Mouse (Mus musculus): ENCODE results near the gene Nfil3. TPM values are rescaled to one million over a fixed set of nuclear protein-coding genes. Genes with fewer than 3 reads are reported as not detected.
A peak's percentile ranks its signal among the peaks of the same experiment; 100 is the strongest.

Gene Nfil3
- polyA plus RNA-seq, 1 experiment from 2014 or later = 35.3 TPM

- Histone ChIP-seq H3K4me1 (ENCODE audit: control insufficient read depth, insufficient read depth, low read length) (peaks cover 18% of the 10 kb centered on the region), H3K27ac (ENCODE audit: low read depth, low read length) (0 out of 2 replicates have a peak overlapping the region, but pooled peaks have one; percentile 11), H3K9ac (ENCODE audit: low read depth, low read length) (no peak overlapping the region), H3K27me3 (ENCODE audit: control insufficient read depth, insufficient read depth, low read length) (peaks cover 2% of the 10 kb centered on the region; the same call in 1 of the 2 replicates), H3K4me2 (no peak overlapping the region), H3K9me3 (replicated peaks; ENCODE audit: control insufficient read depth, low read length) (no peaks in the 10 kb centered on the region), H3K4me3 (ENCODE audit: low read depth, low read length) (no peak overlapping the region), H3K36me3 (ENCODE audit: control insufficient read depth, insufficient read depth, low read length) (no peaks in the 10 kb centered on the region)
- 11% methylated on average over 7 of the region's 7 CpGs for WGBS (ENCODE audit: insufficient replicate concordance)
- ATAC-seq (replicated peaks; ENCODE audit: insufficient number of reproducible peaks, low FRiP score, low TSS enrichment) = peak; percentile 35; the same call in 1 of the 2 replicates
Measured at GRCm38 (mm10) chr13:53008489-53009184, 27.8 kb upstream of the Nfil3 start.

- Histone ChIP-seq H3K4me2 (no peak overlapping the region), H3K9me3 (replicated peaks; ENCODE audit: control insufficient read depth, low read length) (no peaks in the 10 kb centered on the region), H3K4me3 (ENCODE audit: low read depth, low read length) (no peak overlapping the region), H3K36me3 (ENCODE audit: control insufficient read depth, insufficient read depth, low read length) (no peaks in the 10 kb centered on the region), H3K27ac (ENCODE audit: low read depth, low read length) (no peak overlapping the region), H3K9ac (ENCODE audit: low read depth, low read length) (no peak overlapping the region), H3K4me1 (ENCODE audit: control insufficient read depth, insufficient read depth, low read length) (peaks cover 18% of the 10 kb centered on the region), H3K27me3 (ENCODE audit: control insufficient read depth, insufficient read depth, low read length) (peaks cover 1% of the 10 kb centered on the region; the same call in 1 of the 2 replicates)
- ATAC-seq (replicated peaks; ENCODE audit: insufficient number of reproducible peaks, low FRiP score, low TSS enrichment) = no peak
- 56% methylated on average over 3 of the region's 3 CpGs for WGBS (ENCODE audit: insufficient replicate concordance)
Measured at GRCm38 (mm10) chr13:53007781-53008180, 26.9 kb upstream of the Nfil3 start.

- WGBS (ENCODE audit: insufficient replicate concordance) = 57% methylated on average over 3 of the region's 3 CpGs
- no peak for ATAC-seq (replicated peaks; ENCODE audit: insufficient number of reproducible peaks, low FRiP score, low TSS enrichment)
- Histone ChIP-seq H3K4me3 (ENCODE audit: low read depth, low read length) (no peak overlapping the region), H3K36me3 (ENCODE audit: control insufficient read depth, insufficient read depth, low read length) (no peaks in the 10 kb centered on the region), H3K27ac (ENCODE audit: low read depth, low read length) (no peak overlapping the region), H3K4me2 (no peak overlapping the region), H3K9ac (ENCODE audit: low read depth, low read length) (no peak overlapping the region), H3K27me3 (ENCODE audit: control insufficient read depth, insufficient read depth, low read length) (no peaks in the 10 kb centered on the region), H3K4me1 (ENCODE audit: control insufficient read depth, insufficient read depth, low read length) (0 out of 2 replicates have a peak, but pooled peaks cover under 1% of the 10 kb centered on the region), H3K9me3 (replicated peaks; ENCODE audit: control insufficient read depth, low read length) (no peaks in the 10 kb centered on the region)
Measured at GRCm38 (mm10) chr13:53003286-53003685, 22.4 kb upstream of the Nfil3 start.

GRCm38 (mm10) chr13:53001511-53001935, 20.6 kb upstream of the Nfil3 start:
- H3K36me3 ChIP-seq (ENCODE audit: control insufficient read depth, insufficient read depth, low read length) = no peaks in the 10 kb centered on the region
- no peaks in the 10 kb centered on the region for H3K4me1 ChIP-seq (ENCODE audit: control insufficient read depth, insufficient read depth, low read length)
- H3K9me3 ChIP-seq (replicated peaks; ENCODE audit: control insufficient read depth, low read length) = no peaks in the 10 kb centered on the region
- 74% methylated on average over 2 of the region's 2 CpGs for WGBS (ENCODE audit: insufficient replicate concordance)
- no peak overlapping the region for H3K27ac ChIP-seq (ENCODE audit: low read depth, low read length)
- H3K9ac ChIP-seq (ENCODE audit: low read depth, low read length) = no peak overlapping the region
- no peaks in the 10 kb centered on the region for H3K27me3 ChIP-seq (ENCODE audit: control insufficient read depth, insufficient read depth, low read length)
- H3K4me2 ChIP-seq = no peak overlapping the region
- ATAC-seq (replicated peaks; ENCODE audit: insufficient number of reproducible peaks, low FRiP score, low TSS enrichment) = no peak
- no peak overlapping the region for H3K4me3 ChIP-seq (ENCODE audit: low read depth, low read length)

- Histone ChIP-seq H3K4me3 (ENCODE audit: low read depth, low read length) (no peak overlapping the region), H3K36me3 (ENCODE audit: control insufficient read depth, insufficient read depth, low read length) (no peaks in the 10 kb centered on the region), H3K4me1 (ENCODE audit: control insufficient read depth, insufficient read depth, low read length) (no peaks in the 10 kb centered on the region), H3K27me3 (ENCODE audit: control insufficient read depth, insufficient read depth, low read length) (no peaks in the 10 kb centered on the region), H3K9ac (ENCODE audit: low read depth, low read length) (no peak overlapping the region), H3K4me2 (no peak overlapping the region), H3K27ac (ENCODE audit: low read depth, low read length) (no peak overlapping the region), H3K9me3 (replicated peaks; ENCODE audit: control insufficient read depth, low read length) (no peaks in the 10 kb centered on the region)
- no peak for ATAC-seq (replicated peaks; ENCODE audit: insufficient number of reproducible peaks, low FRiP score, low TSS enrichment)
- 59% methylated on average over 2 of the region's 2 CpGs for WGBS (ENCODE audit: insufficient replicate concordance)
Measured at GRCm38 (mm10) chr13:53000481-53000880, 19.6 kb upstream of the Nfil3 start.

GRCm38 (mm10) chr13:52998541-52998940, 17.7 kb upstream of the Nfil3 start:
- no peak overlapping the region for H3K4me2 ChIP-seq
- no peak for ATAC-seq (replicated peaks; ENCODE audit: insufficient number of reproducible peaks, low FRiP score, low TSS enrichment)
- no peak overlapping the region for H3K9ac ChIP-seq (ENCODE audit: low read depth, low read length)
- H3K9me3 ChIP-seq (replicated peaks; ENCODE audit: control insufficient read depth, low read length) = no peaks in the 10 kb centered on the region
- H3K36me3 ChIP-seq (ENCODE audit: control insufficient read depth, insufficient read depth, low read length) = no peaks in the 10 kb centered on the region
- H3K27ac ChIP-seq (ENCODE audit: low read depth, low read length) = no peak overlapping the region
- no peaks in the 10 kb centered on the region for H3K27me3 ChIP-seq (ENCODE audit: control insufficient read depth, insufficient read depth, low read length)
- H3K4me1 ChIP-seq (ENCODE audit: control insufficient read depth, insufficient read depth, low read length) = 0 out of 2 replicates have a peak, but pooled peaks cover 2% of the 10 kb centered on the region
- WGBS (ENCODE audit: insufficient replicate concordance) = 77% methylated on average over 10 of the region's 10 CpGs
- no peak overlapping the region for H3K4me3 ChIP-seq (ENCODE audit: low read depth, low read length)

- 0 out of 2 replicates have a peak, but pooled peaks cover 2% of the 10 kb centered on the region for H3K4me1 ChIP-seq (ENCODE audit: control insufficient read depth, insufficient read depth, low read length)
- no peak overlapping the region for H3K4me2 ChIP-seq
- no peak overlapping the region for H3K4me3 ChIP-seq (ENCODE audit: low read depth, low read length)
- no peaks in the 10 kb centered on the region for H3K36me3 ChIP-seq (ENCODE audit: control insufficient read depth, insufficient read depth, low read length)
- H3K27ac ChIP-seq (ENCODE audit: low read depth, low read length) = no peak overlapping the region
- H3K9me3 ChIP-seq (replicated peaks; ENCODE audit: control insufficient read depth, low read length) = no peaks in the 10 kb centered on the region
- H3K9ac ChIP-seq (ENCODE audit: low read depth, low read length) = no peak overlapping the region
- 69% methylated on average over 2 of the region's 2 CpGs for WGBS (ENCODE audit: insufficient replicate concordance)
- H3K27me3 ChIP-seq (ENCODE audit: control insufficient read depth, insufficient read depth, low read length) = no peaks in the 10 kb centered on the region
- no peak for ATAC-seq (replicated peaks; ENCODE audit: insufficient number of reproducible peaks, low FRiP score, low TSS enrichment)
Measured at GRCm38 (mm10) chr13:52997806-52998205, 16.9 kb upstream of the Nfil3 start.

- no peaks in the 10 kb centered on the region for H3K27me3 ChIP-seq (ENCODE audit: control insufficient read depth, insufficient read depth, low read length)
- 70% methylated on average over 8 of the region's 8 CpGs for WGBS (ENCODE audit: insufficient replicate concordance)
- ATAC-seq (replicated peaks; ENCODE audit: insufficient number of reproducible peaks, low FRiP score, low TSS enrichment) = no peak
- no peaks in the 10 kb centered on the region for H3K9me3 ChIP-seq (replicated peaks; ENCODE audit: control insufficient read depth, low read length)
- no peaks in the 10 kb centered on the region for H3K36me3 ChIP-seq (ENCODE audit: control insufficient read depth, insufficient read depth, low read length)
- 0 out of 2 replicates have a peak, but pooled peaks cover 2% of the 10 kb centered on the region for H3K4me1 ChIP-seq (ENCODE audit: control insufficient read depth, insufficient read depth, low read length)
- no peak overlapping the region for H3K4me3 ChIP-seq (ENCODE audit: low read depth, low read length)
- H3K9ac ChIP-seq (ENCODE audit: low read depth, low read length) = no peak overlapping the region
- H3K4me2 ChIP-seq = no peak overlapping the region
- no peak overlapping the region for H3K27ac ChIP-seq (ENCODE audit: low read depth, low read length)
Measured at GRCm38 (mm10) chr13:52996201-52996600, 15.3 kb upstream of the Nfil3 start.

Data from heart, embryonic 11.5 days (tissue).